Mouse (Mus musculus): ENCODE data around the gene Casc1. TPM values are rescaled to one million over a fixed set of nuclear protein-coding genes. Genes with fewer than 3 reads are reported as not detected.
A peak's percentile ranks its signal among the peaks of the same experiment; 100 is the strongest.

Gene Casc1
- polyA plus RNA-seq (2012; rRNA removed), result 0.95 and 1.5 TPM in 2 replicates

GRCm38 (mm10) chr6:145210816-145211338, at the start of gene Casc1, which contains the start of gene Etfrf1:
TSS of gene Casc1 (minus strand) at chr6:145211005.
TSS of gene Etfrf1 (plus strand) at chr6:145211134.
- TF ChIP-seq POLR2A (IDR thresholded peaks at IDR 0.05; ENCODE audit: extremely low read depth, insufficient read depth, low read length) (peak; percentile 95), CTCF (IDR thresholded peaks at IDR 0.05; ENCODE audit: extremely low read depth, insufficient read depth, low read length) (no peak)
- H3K4me3 ChIP-seq (ENCODE audit: insufficient read depth, low read length), result peak within 1 kb of the TSS; percentile 54
- no peaks in the 10 kb centered on the region for H3K4me1 ChIP-seq (ENCODE audit: control insufficient read depth, insufficient read depth, low read length)
- H3K27ac ChIP-seq (ENCODE audit: insufficient read depth, low read length), result peak within 1 kb of the TSS; percentile 62

GRCm38 (mm10) chr6:145256701-145257073, 45.9 kb upstream of the Casc1 start:
- no peak for TF ChIP-seq POLR2A (IDR thresholded peaks at IDR 0.05; ENCODE audit: extremely low read depth, insufficient read depth, low read length)
- no peak for TF ChIP-seq CTCF (IDR thresholded peaks at IDR 0.05; ENCODE audit: extremely low read depth, insufficient read depth, low read length)
- Histone ChIP-seq H3K27ac (ENCODE audit: insufficient read depth, low read length) (no peak overlapping the region), H3K4me3 (ENCODE audit: insufficient read depth, low read length) (no peak overlapping the region), H3K4me1 (ENCODE audit: control insufficient read depth, insufficient read depth, low read length) (no peaks in the 10 kb centered on the region)

- H3K27ac ChIP-seq (ENCODE audit: insufficient read depth, low read length), result no peak overlapping the region
- no peak for TF ChIP-seq CTCF (IDR thresholded peaks at IDR 0.05; ENCODE audit: extremely low read depth, insufficient read depth, low read length)
- TF ChIP-seq POLR2A (IDR thresholded peaks at IDR 0.05; ENCODE audit: extremely low read depth, insufficient read depth, low read length), result no peak
- H3K4me3 ChIP-seq (ENCODE audit: insufficient read depth, low read length), result no peak overlapping the region
- no peaks in the 10 kb centered on the region for H3K4me1 ChIP-seq (ENCODE audit: control insufficient read depth, insufficient read depth, low read length)
Observed at GRCm38 (mm10) chr6:145255952-145256700, 45.3 kb upstream of the Casc1 start.

- no peak overlapping the region for H3K27ac ChIP-seq (ENCODE audit: insufficient read depth, low read length)
- H3K4me1 ChIP-seq (ENCODE audit: control insufficient read depth, insufficient read depth, low read length), result peaks cover 5% of the 10 kb centered on the region
- peak overlapping the region; percentile 90 for H3K4me3 ChIP-seq (ENCODE audit: insufficient read depth, low read length)
- TF ChIP-seq POLR2A (IDR thresholded peaks at IDR 0.05; ENCODE audit: extremely low read depth, insufficient read depth, low read length), result no peak
- TF ChIP-seq CTCF (IDR thresholded peaks at IDR 0.05; ENCODE audit: extremely low read depth, insufficient read depth, low read length), result no peak
Observed at GRCm38 (mm10) chr6:145250820-145251219, 40.0 kb upstream of the Casc1 start.

- H3K4me3 ChIP-seq (ENCODE audit: insufficient read depth, low read length), result peak within 1 kb of the TSS; percentile 90
- peak within 1 kb of the TSS; percentile 88 for H3K27ac ChIP-seq (ENCODE audit: insufficient read depth, low read length)
- peaks cover 5% of the 10 kb centered on the region for H3K4me1 ChIP-seq (ENCODE audit: control insufficient read depth, insufficient read depth, low read length)
- TF ChIP-seq CTCF (IDR thresholded peaks at IDR 0.05; ENCODE audit: extremely low read depth, insufficient read depth, low read length) (no peak), POLR2A (IDR thresholded peaks at IDR 0.05; ENCODE audit: extremely low read depth, insufficient read depth, low read length) (no peak)
Observed at GRCm38 (mm10) chr6:145250185-145250791, 39.5 kb upstream of the Casc1 start, which contains the start of gene Kras. TSS of gene Kras (minus strand) at chr6:145250239.

GRCm38 (mm10) chr6:145249291-145250184, 38.7 kb upstream of the Casc1 start:
- TF ChIP-seq POLR2A (IDR thresholded peaks at IDR 0.05; ENCODE audit: extremely low read depth, insufficient read depth, low read length) (no peak), CTCF (IDR thresholded peaks at IDR 0.05; ENCODE audit: extremely low read depth, insufficient read depth, low read length) (no peak)
- Histone ChIP-seq H3K4me1 (ENCODE audit: control insufficient read depth, insufficient read depth, low read length) (peaks cover 5% of the 10 kb centered on the region), H3K4me3 (ENCODE audit: insufficient read depth, low read length) (peak overlapping the region; percentile 90), H3K27ac (ENCODE audit: insufficient read depth, low read length) (peak overlapping the region; percentile 88; the same call in 1 of the 2 replicates)

GRCm38 (mm10) chr6:145247886-145248285, 37.1 kb upstream of the Casc1 start:
- Histone ChIP-seq H3K4me1 (ENCODE audit: control insufficient read depth, insufficient read depth, low read length) (peaks cover 5% of the 10 kb centered on the region), H3K27ac (ENCODE audit: insufficient read depth, low read length) (no peak overlapping the region), H3K4me3 (ENCODE audit: insufficient read depth, low read length) (no peak overlapping the region; the same call in 1 of the 2 replicates)
- TF ChIP-seq CTCF (IDR thresholded peaks at IDR 0.05; ENCODE audit: extremely low read depth, insufficient read depth, low read length), result no peak
- no peak for TF ChIP-seq POLR2A (IDR thresholded peaks at IDR 0.05; ENCODE audit: extremely low read depth, insufficient read depth, low read length)

GRCm38 (mm10) chr6:145246841-145247240, 36.0 kb upstream of the Casc1 start:
- H3K4me1 ChIP-seq (ENCODE audit: control insufficient read depth, insufficient read depth, low read length), result peaks cover 5% of the 10 kb centered on the region
- no peak overlapping the region for H3K4me3 ChIP-seq (ENCODE audit: insufficient read depth, low read length)
- TF ChIP-seq CTCF (IDR thresholded peaks at IDR 0.05; ENCODE audit: extremely low read depth, insufficient read depth, low read length) (no peak), POLR2A (IDR thresholded peaks at IDR 0.05; ENCODE audit: extremely low read depth, insufficient read depth, low read length) (no peak)
- no peak overlapping the region for H3K27ac ChIP-seq (ENCODE audit: insufficient read depth, low read length)

GRCm38 (mm10) chr6:145242521-145242920, 31.7 kb upstream of the Casc1 start:
- Histone ChIP-seq H3K4me3 (ENCODE audit: insufficient read depth, low read length) (no peak overlapping the region), H3K27ac (ENCODE audit: insufficient read depth, low read length) (no peak overlapping the region), H3K4me1 (ENCODE audit: control insufficient read depth, insufficient read depth, low read length) (no peaks in the 10 kb centered on the region)
- TF ChIP-seq POLR2A (IDR thresholded peaks at IDR 0.05; ENCODE audit: extremely low read depth, insufficient read depth, low read length) (no peak), CTCF (IDR thresholded peaks at IDR 0.05; ENCODE audit: extremely low read depth, insufficient read depth, low read length) (no peak)

All from cortical plate, adult 2 months (tissue).